Mouse (Mus musculus) myocyte (in vitro differentiated cells): Measurements from ENCODE around the gene Tbk1.

Experiments
- E2F4 ChIP-seq: IDR thresholded peaks from one replicate; pipeline ENCODE4 v1.6.1; 2011; ENCODE audit warnings: mild to moderate bottlenecking, control low read depth, moderate library complexity; ENCODE audit not compliant: insufficient read depth
- MAX ChIP-seq: IDR thresholded peaks from one replicate; pipeline ENCODE4 v1.6.1; 2011; ENCODE audit warnings: low read depth, mild to moderate bottlenecking, control low read depth
- MYOD1 ChIP-seq, 3 experiments: IDR thresholded peaks; one replicate each; pipeline ENCODE4 v1.6.1; 2011; ENCODE audit warnings: control low read depth in 2 of 3, low read depth in 2 of 3, mild to moderate bottlenecking in 2 of 3, moderate library complexity in 1 of 3; ENCODE audit not compliant: insufficient read length in 2 of 3, control insufficient read depth in 1 of 3
- POLR2A ChIP-seq: IDR thresholded peaks from one replicate; pipeline ENCODE4 v1.6.1; 2011; ENCODE audit warnings: low read depth, mild to moderate bottlenecking, control low read depth, moderate library complexity; ENCODE audit not compliant: insufficient read length
- SRF ChIP-seq: IDR thresholded peaks from one replicate; pipeline ENCODE4 v1.6.1; 2011; ENCODE audit warnings: low read depth; ENCODE audit not compliant: control insufficient read depth, insufficient read length
- TCF12 ChIP-seq: IDR thresholded peaks from one replicate; pipeline ENCODE4 v1.6.1; 2011; ENCODE audit warnings: mild to moderate bottlenecking, control low read depth; ENCODE audit not compliant: poor library complexity, insufficient read depth, severe bottlenecking
- USF1 ChIP-seq: IDR thresholded peaks from one replicate; pipeline ENCODE4 v1.6.1; 2011; ENCODE audit warnings: low read depth, mild to moderate bottlenecking, control low read depth, moderate library complexity

DNA sequence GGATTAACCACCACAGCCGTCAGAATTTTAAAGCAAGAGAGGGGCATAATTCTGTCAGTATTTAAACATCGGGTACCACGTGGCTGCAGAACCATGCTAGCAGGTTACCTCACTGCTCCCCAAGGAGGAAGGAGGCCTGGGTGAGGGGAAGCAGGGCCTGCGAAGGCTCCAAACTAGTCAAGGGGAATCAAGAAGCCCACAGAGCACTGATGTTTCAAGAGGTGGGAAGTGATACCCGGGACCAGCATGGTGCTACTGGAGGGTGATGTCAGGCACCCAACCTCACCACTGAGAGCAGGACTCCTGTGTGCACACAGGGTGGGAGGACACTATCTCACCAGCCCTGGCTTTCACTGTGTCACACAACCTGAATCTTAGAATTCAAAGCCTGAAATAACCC lies 36.9 kb downstream of the Tbk1 start:
- TF ChIP-seq POLR2A (no peak), MAX (no peak), E2F4 (no peak), SRF (no peak), USF1 (no peak), MYOD1 (IDR thresholded peaks at IDR 0.05; ENCODE audit: control insufficient read depth in 1 of 3, insufficient read length in 2 of 3, low read depth in 2 of 3) (no peak), TCF12 (no peak)
